Mouse (Mus musculus): ENCODE results near the gene Pcyt1b.
A peak's percentile ranks its signal among the peaks of the same experiment; 100 is the strongest.

Pcyt1b gene

GRCm38 (mm10) chrX:93654218-93655002, at the start of gene Pcyt1b:
Pcyt1b (plus strand) TSS chrX:93654863.
- no peak for DNase-seq (ENCODE audit: low spot score in 2 of 2)

GRCm38 (mm10) chrX:93630256-93630655, 24.4 kb upstream of the Pcyt1b start:
- DNase-seq (ENCODE audit: low spot score in 2 of 2) = no peak

- peak; percentile 76 to 79 for DNase-seq (ENCODE audit: low spot score in 2 of 2)
Observed at GRCm38 (mm10) chrX:93631657-93632449, 22.8 kb upstream of the Pcyt1b start, which contains the start of gene Pola1. Pola1 (minus strand) TSS chrX:93632155.

- DNase-seq (ENCODE audit: low spot score in 2 of 2) = no peak
Observed at GRCm38 (mm10) chrX:93634861-93635375, 19.7 kb upstream of the Pcyt1b start.

- no peak for DNase-seq (ENCODE audit: low spot score in 2 of 2)
Observed at GRCm38 (mm10) chrX:93643600-93643999, 11.1 kb upstream of the Pcyt1b start.

GRCm38 (mm10) chrX:93644022-93644421, 10.6 kb upstream of the Pcyt1b start:
- DNase-seq (ENCODE audit: low spot score in 2 of 2) = no peak

- no peak for DNase-seq (ENCODE audit: low spot score in 2 of 2)
Observed at GRCm38 (mm10) chrX:93650738-93651137, 3.9 kb upstream of the Pcyt1b start.

- no peak for DNase-seq (ENCODE audit: low spot score in 2 of 2)
Observed at GRCm38 (mm10) chrX:93655153-93655552, 490 bp downstream of the Pcyt1b start.

GRCm38 (mm10) chrX:93663919-93664586, 9.4 kb downstream of the Pcyt1b start:
- DNase-seq (ENCODE audit: low spot score in 2 of 2) = no peak

GRCm38 (mm10) chrX:93664787-93665186, 10.1 kb downstream of the Pcyt1b start:
- no peak for DNase-seq (ENCODE audit: low spot score in 2 of 2)

GRCm38 (mm10) chrX:93674432-93674831, 19.8 kb downstream of the Pcyt1b start:
- no peak for DNase-seq (ENCODE audit: low spot score in 2 of 2)

- DNase-seq (ENCODE audit: low spot score in 2 of 2) = peak; percentile 66 to 75
Observed at GRCm38 (mm10) chrX:93674836-93675795, 20.5 kb downstream of the Pcyt1b start.

GRCm38 (mm10) chrX:93676228-93676627, 21.6 kb downstream of the Pcyt1b start:
- DNase-seq (ENCODE audit: low spot score in 2 of 2) = no peak

- DNase-seq (ENCODE audit: low spot score in 2 of 2) = peak; percentile 21 to 29
Observed at GRCm38 (mm10) chrX:93689287-93689686, 34.6 kb downstream of the Pcyt1b start.

GRCm38 (mm10) chrX:93690672-93691071, 36.0 kb downstream of the Pcyt1b start:
- DNase-seq (ENCODE audit: low spot score in 2 of 2) = no peak

- no peak for DNase-seq (ENCODE audit: low spot score in 2 of 2)
Observed at GRCm38 (mm10) chrX:93697596-93697995, 42.9 kb downstream of the Pcyt1b start.

GRCm38 (mm10) chrX:93700528-93701225, 46.0 kb downstream of the Pcyt1b start:
- peak; percentile 63 to 73 for DNase-seq (ENCODE audit: low spot score in 2 of 2)

GRCm38 (mm10) chrX:93712566-93712965, 57.9 kb downstream of the Pcyt1b start:
- DNase-seq (ENCODE audit: low spot score in 2 of 2) = no peak

- no peak for DNase-seq (ENCODE audit: low spot score in 2 of 2)
Observed at GRCm38 (mm10) chrX:93729529-93729928, 74.9 kb downstream of the Pcyt1b start.

- no peak for DNase-seq (ENCODE audit: low spot score in 2 of 2)
Observed at GRCm38 (mm10) chrX:93730854-93731253, 76.2 kb downstream of the Pcyt1b start.
